Mouse (Mus musculus): ENCODE measurements at regions not wholly inside any gene's neighbourhood (a gene's known extent, or its start where the extent isn't known, plus 50 kb on each side); places are given as distances from the start of the nearest gene placed in this dataset.

- DNase-seq (ENCODE audit: low spot score), result no peak
Observed at GRCm38 (mm10) chr5:111893905-111894311, 160.2 kb downstream of the Gm26897 start.

GRCm38 (mm10) chr5:111897568-111897967 lies 163.8 kb downstream of the Gm26897 start:
- no peak for DNase-seq (ENCODE audit: low spot score)

GRCm38 (mm10) chr5:111898482-111898881 lies 164.8 kb downstream of the Gm26897 start:
- no peak for DNase-seq (ENCODE audit: low spot score)

- DNase-seq (ENCODE audit: low spot score), result no peak
Observed at GRCm38 (mm10) chr5:111901197-111901596, 167.5 kb downstream of the Gm26897 start.

- DNase-seq (ENCODE audit: low spot score), result no peak
Observed at GRCm38 (mm10) chr5:111901678-111902077, 168.0 kb downstream of the Gm26897 start.

- no peak for DNase-seq (ENCODE audit: low spot score)
Observed at GRCm38 (mm10) chr5:111908085-111908484, 174.4 kb downstream of the Gm26897 start.

- no peak for DNase-seq (ENCODE audit: low spot score)
Observed at GRCm38 (mm10) chr5:111910514-111910913, 176.8 kb downstream of the Gm26897 start.

GRCm38 (mm10) chr5:111913354-111913753 lies 179.6 kb downstream of the Gm26897 start:
- no peak for DNase-seq (ENCODE audit: low spot score)

GRCm38 (mm10) chr5:111914296-111914695 lies 180.6 kb downstream of the Gm26897 start:
- DNase-seq (ENCODE audit: low spot score), result no peak

- DNase-seq (ENCODE audit: low spot score), result no peak
Observed at GRCm38 (mm10) chr5:111917643-111918252, 184.0 kb downstream of the Gm26897 start.

GRCm38 (mm10) chr5:111918888-111919287 lies 185.2 kb downstream of the Gm26897 start:
- no peak for DNase-seq (ENCODE audit: low spot score)

- DNase-seq (ENCODE audit: low spot score), result no peak
Observed at GRCm38 (mm10) chr5:111922991-111923701, 189.4 kb downstream of the Gm26897 start.

GRCm38 (mm10) chr5:111925757-111926156 lies 192.0 kb downstream of the Gm26897 start:
- no peak for DNase-seq (ENCODE audit: low spot score)

- DNase-seq (ENCODE audit: low spot score), result no peak
Observed at GRCm38 (mm10) chr5:111929180-111929990, 195.7 kb downstream of the Gm26897 start.

GRCm38 (mm10) chr5:111929991-111930339 lies 196.2 kb downstream of the Gm26897 start:
- no peak for DNase-seq (ENCODE audit: low spot score)

- no peak for DNase-seq (ENCODE audit: low spot score)
Observed at GRCm38 (mm10) chr5:111931733-111932132, 198.0 kb downstream of the Gm26897 start.

GRCm38 (mm10) chr5:111935381-111936134 lies 201.8 kb downstream of the Gm26897 start:
- no peak for DNase-seq (ENCODE audit: low spot score)

GRCm38 (mm10) chr5:111941831-111942230 lies 208.1 kb downstream of the Gm26897 start:
- DNase-seq (ENCODE audit: low spot score), result no peak

GRCm38 (mm10) chr5:111942792-111943191 lies 209.1 kb downstream of the Gm26897 start:
- DNase-seq (ENCODE audit: low spot score), result no peak

- DNase-seq (ENCODE audit: low spot score), result no peak
Observed at GRCm38 (mm10) chr5:111943337-111944162, 209.8 kb downstream of the Gm26897 start.

GRCm38 (mm10) chr5:111944273-111944971 lies 210.7 kb downstream of the Gm26897 start:
- DNase-seq (ENCODE audit: low spot score), result no peak

All from layer of hippocampus, adult 9-10 months (tissue).